In the genomic region with DNA sequence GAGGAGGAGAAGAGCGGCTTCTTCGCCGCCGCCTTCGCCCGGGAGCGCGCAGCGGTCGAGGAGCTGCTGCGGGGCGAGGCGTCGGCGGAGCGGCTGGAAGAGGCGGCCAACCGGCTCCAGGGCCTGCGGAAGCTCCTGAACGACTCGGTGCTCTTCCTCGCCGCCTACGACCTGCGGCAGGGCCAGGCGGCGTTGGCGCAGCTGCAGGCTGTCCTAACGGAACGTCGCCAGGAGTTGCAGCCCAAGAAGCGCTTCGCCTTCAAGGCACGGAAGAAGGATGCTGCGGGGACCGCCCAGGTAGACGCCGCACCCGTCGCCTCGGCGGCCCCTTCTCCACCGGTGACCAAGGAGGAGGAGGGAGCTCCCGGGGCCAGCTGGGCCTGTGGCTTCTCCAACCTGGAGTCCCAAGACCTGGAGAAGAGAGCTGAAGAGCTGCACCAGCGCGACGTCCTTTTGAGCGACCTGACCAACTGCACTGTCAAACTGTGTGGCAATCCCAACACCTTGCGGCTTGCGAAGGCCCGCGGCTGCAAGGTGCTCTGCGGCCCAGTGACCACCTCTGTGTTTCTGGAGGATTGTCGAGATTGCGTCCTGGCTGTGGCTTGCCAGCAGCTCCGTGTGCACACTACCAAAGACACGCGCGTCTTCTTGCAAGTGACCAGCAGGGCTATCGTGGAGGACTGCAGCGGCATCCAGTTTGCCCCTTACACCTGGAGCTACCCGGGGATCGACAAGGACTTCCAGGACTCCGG, we compare ENCODE assay signal across 8 mouse cellular contexts. TPM values are rescaled to one million over a fixed set of nuclear protein-coding genes. Genes with fewer than 3 reads are reported as not detected.
DNase-seq lines count a peak whose midpoint lies in the region; ATAC-seq lines count a peak whose summit lies in the region.

No protein-coding gene starts in this region.

- H3K9me3 ChIP-seq in embryonic facial prominence, embryonic 12.5 days: no peaks in the 10 kb centered on the region
- no peaks in the 10 kb centered on the region for H3K9me3 ChIP-seq in heart, embryonic 11.5 days (replicated peaks; ENCODE audit: control insufficient read depth, low read length)
- no peaks in the 10 kb centered on the region for H3K9me3 ChIP-seq in lung, embryonic 15.5 days

- peaks cover 25% of the 10 kb centered on the region for H3K4me1 ChIP-seq in embryonic facial prominence, embryonic 12.5 days
- H3K4me1 ChIP-seq in heart, embryonic 11.5 days (ENCODE audit: control insufficient read depth, insufficient read depth, low read length): peaks cover 24% of the 10 kb centered on the region
- peaks cover 41% of the 10 kb centered on the region for H3K4me1 ChIP-seq in lung, embryonic 15.5 days

- H3K4me2 ChIP-seq in embryonic facial prominence, embryonic 12.5 days (replicated peaks): peak overlapping the region; percentile 93
- peak overlapping the region; percentile 96 for H3K4me2 ChIP-seq in heart, embryonic 11.5 days
- peak overlapping the region; percentile 83 for H3K4me2 ChIP-seq in lung, embryonic 15.5 days

- peak overlapping the region; percentile 73 for H3K4me3 ChIP-seq in embryonic facial prominence, embryonic 12.5 days
- H3K4me3 ChIP-seq in heart, embryonic 11.5 days (ENCODE audit: low read depth, low read length): peak overlapping the region; percentile 57
- peak overlapping the region; percentile 91 for H3K4me3 ChIP-seq in lung, embryonic 15.5 days

- H3K36me3 ChIP-seq in embryonic facial prominence, embryonic 12.5 days: peaks cover 8% of the 10 kb centered on the region; the same call in 1 of the 2 replicates
- H3K36me3 ChIP-seq in heart, embryonic 11.5 days (ENCODE audit: control insufficient read depth, insufficient read depth, low read length): 0 out of 2 replicates have a peak, but pooled peaks cover 2% of the 10 kb centered on the region
- peaks cover 5% of the 10 kb centered on the region for H3K36me3 ChIP-seq in lung, embryonic 15.5 days

- peak; percentile 17 for ATAC-seq in CD4-positive, CD25-positive, alpha-beta regulatory T cell, adult 4 months
- ATAC-seq in embryonic facial prominence, embryonic 12.5 days (ENCODE audit: insufficient number of reproducible peaks, insufficient read depth, low FRiP score, low TSS enrichment): peak; percentile 7; the same call in 1 of the 2 replicates
- ATAC-seq in heart, embryonic 11.5 days (replicated peaks; ENCODE audit: insufficient number of reproducible peaks, low FRiP score, low TSS enrichment): peak; percentile 19; the same call in 1 of the 2 replicates
- peak; percentile 12; the same call in 1 of the 2 replicates for ATAC-seq in lung, embryonic 15.5 days (ENCODE audit: borderline replicate concordance, extremely low read depth, low FRiP score, low TSS enrichment)

- 2% methylated on average over 64 of the region's 64 CpGs for WGBS in embryonic facial prominence, embryonic 12.5 days
- WGBS in heart, embryonic 11.5 days (ENCODE audit: insufficient replicate concordance): 2% methylated on average over 59 of the region's 64 CpGs
- WGBS in lung, embryonic 15.5 days: 1% methylated on average over 64 of the region's 64 CpGs

- peak overlapping the region; percentile 81 for H3K9ac ChIP-seq in embryonic facial prominence, embryonic 12.5 days
- peak overlapping the region; percentile 77 for H3K9ac ChIP-seq in heart, embryonic 11.5 days (ENCODE audit: low read depth, low read length)
- peak overlapping the region; percentile 84 for H3K9ac ChIP-seq in lung, embryonic 15.5 days

- peak overlapping the region; percentile 86 for H3K27ac ChIP-seq in embryonic facial prominence, embryonic 12.5 days
- peak overlapping the region; percentile 73 for H3K27ac ChIP-seq in heart, embryonic 11.5 days (ENCODE audit: low read depth, low read length)
- peak overlapping the region; percentile 86 for H3K27ac ChIP-seq in lung, embryonic 15.5 days

- H3K27me3 ChIP-seq in embryonic facial prominence, embryonic 12.5 days: no peaks in the 10 kb centered on the region
- H3K27me3 ChIP-seq in heart, embryonic 11.5 days (ENCODE audit: control insufficient read depth, insufficient read depth, low read length): no peaks in the 10 kb centered on the region
- H3K27me3 ChIP-seq in lung, embryonic 15.5 days: no peaks in the 10 kb centered on the region

- peak; percentile 35 for DNase-seq in adipocyte (ENCODE audit: low spot score)
- DNase-seq in kidney, postnatal 14 days: peak; percentile 57
- DNase-seq in ovary, postnatal 36 days (ENCODE audit: low spot score): peak; percentile 53
- no peak for DNase-seq in T-cell, adult 2 months (ENCODE audit: low spot score)

RNA-seq across cellular contexts. Expression of a gene that starts 0.5 kb away (rescaled TPM):
- 1 to 10 TPM; 8.4 to 9.1 TPM for polyA plus RNA-seq in CD4-positive, CD25-positive, alpha-beta regulatory T cell, adult 4 months (2017; shearing (Covaris generic))
- 80.2 and 83.7 TPM in 2 replicates for polyA plus RNA-seq in embryonic facial prominence, embryonic 12.5 days (2016; fragmentation: Nextera tagmentation; extraction: Ambion mirVana)
- 53.4 and 54.1 TPM in 2 replicates for polyA plus RNA-seq in heart, embryonic 11.5 days (2014; fragmentation: Nextera tagmentation; extraction: Ambion mirVana)
- polyA plus RNA-seq in lung, embryonic 15.5 days (2015; fragmentation: Nextera tagmentation; extraction: Ambion mirVana): 53.1 and 58.1 TPM in 2 replicates

RNA-seq across cellular contexts. Expression of a gene that starts 19.2 kb away (rescaled TPM):
- polyA plus RNA-seq in CD4-positive, CD25-positive, alpha-beta regulatory T cell, adult 4 months (2017; shearing (Covaris generic)): not detected
- polyA plus RNA-seq in embryonic facial prominence, embryonic 12.5 days (2016; fragmentation: Nextera tagmentation; extraction: Ambion mirVana): 0.09 TPM in 1 of 2 replicates, not detected in the other
- polyA plus RNA-seq in heart, embryonic 11.5 days (2014; fragmentation: Nextera tagmentation; extraction: Ambion mirVana): not detected in 2 replicates
- polyA plus RNA-seq in lung, embryonic 15.5 days (2015; fragmentation: Nextera tagmentation; extraction: Ambion mirVana): not detected in 2 replicates

RNA-seq across cellular contexts. Expression of a gene that starts 32.7 kb away (rescaled TPM):
- polyA plus RNA-seq in CD4-positive, CD25-positive, alpha-beta regulatory T cell, adult 4 months (2017; shearing (Covaris generic)): 10 to 100 TPM; 10.8 to 11.9 TPM
- 4.6 and 5.5 TPM in 2 replicates for polyA plus RNA-seq in embryonic facial prominence, embryonic 12.5 days (2016; fragmentation: Nextera tagmentation; extraction: Ambion mirVana)
- 4.1 and 4.9 TPM in 2 replicates for polyA plus RNA-seq in heart, embryonic 11.5 days (2014; fragmentation: Nextera tagmentation; extraction: Ambion mirVana)
- polyA plus RNA-seq in lung, embryonic 15.5 days (2015; fragmentation: Nextera tagmentation; extraction: Ambion mirVana): 3.5 and 4.0 TPM in 2 replicates
